Mouse (Mus musculus) forebrain, postnatal 0 days (tissue): Measurements from ENCODE around the gene Armc12. TPM values are rescaled to one million over a fixed set of nuclear protein-coding genes. Genes with fewer than 3 reads are reported as not detected.

Source experiments
- ATAC-seq: fragments of 200-750 bp; cut with Nextera tagmentation; 2 replicates; pipeline ENCODE4 v1.8.0; 2017; ENCODE audit warnings: mild to moderate bottlenecking, moderate library complexity
- DNase-seq: peaks from one replicate; pipeline ENCODE4 v3.0.0-alpha.2; 2015
- H3K27ac ChIP-seq: fragments of 300-500 bp; sonication (generic); 2 replicates; pipeline ENCODE4 v1.5.1; 2014; ENCODE audit warnings: low read depth, mild to moderate bottlenecking, antibody characterized with exemption, low read length, moderate library complexity, mixed read lengths
- H3K27me3 ChIP-seq: fragments of 300-500 bp; sonication (generic); 2 replicates; pipeline ENCODE4 v1.6.1; 2014; ENCODE audit warnings: mild to moderate bottlenecking, low read length, mixed read lengths; ENCODE audit not compliant: insufficient read depth
- H3K36me3 ChIP-seq: fragments of 300-500 bp; sonication (generic); 2 replicates; pipeline ENCODE4 v1.6.1; 2014; ENCODE audit warnings: mild to moderate bottlenecking, moderate library complexity; ENCODE audit not compliant: insufficient read depth
- H3K4me1 ChIP-seq: fragments of 300-500 bp; sonication (generic); 2 replicates; pipeline ENCODE4 v1.6.1; 2014; ENCODE audit warnings: antibody characterized with exemption; ENCODE audit not compliant: insufficient read depth
- H3K4me2 ChIP-seq: fragments of 300-500 bp; sonication (generic); 2 replicates; pipeline ENCODE4 v1.6.1; 2014; ENCODE audit warnings: low read depth, mild to moderate bottlenecking, moderate library complexity
- H3K4me3 ChIP-seq: fragments of 300-500 bp; sonication (generic); 2 replicates; pipeline ENCODE4 v1.5.1; 2014; ENCODE audit warnings: low read depth, low read length, mixed read lengths
- H3K9ac ChIP-seq: fragments of 300-500 bp; sonication (generic); 2 replicates; pipeline ENCODE4 v1.6.1; 2014; ENCODE audit warnings: mild to moderate bottlenecking
- H3K9me3 ChIP-seq: fragments of 300-500 bp; sonication (generic); 2 replicates; pipeline ENCODE4 v1.6.1; 2016; ENCODE audit warnings: low read length
- CTCF ChIP-seq: sonication (generic); IDR thresholded peaks from 2 replicates; pipeline ENCODE4 v1.5.1; 2016; ENCODE audit warnings: antibody characterized with exemption, control low read depth, low read depth
- WGBS: fragments of 180-500 bp; shearing (Covaris S2); extraction: QIAGEN DNeasy Blood & Tissue Kit; methylation state at CpG from one replicate; pipeline ENCODE4 v1.1.7; 2014; 5-methylcytosine and 5-hydroxymethylcytosine counted together
- polyA plus RNA-seq: library from polyadenylated mRNA; unstranded; fragments of >200 nt; fragmentation: Nextera tagmentation; extraction: Ambion mirVana; gene quantifications from 2 replicates; pipeline ENCODE4 v1.2.1, GENCODE M21; 2015
- total RNA-seq: library from RNA; depleted of rRNA; stranded (reverse); fragments of >200 nt; gene quantifications from 2 replicates; pipeline ENCODE4 v1.2.3, GENCODE M21; 2014

The Armc12 gene
- total and polyA plus RNA-seq, 2 experiments from 2014 or later = not detected

GRCm38 (mm10) chr17:28513844-28514243 is 16.8 kb upstream of the Armc12 start:
- Histone ChIP-seq H3K9ac (no peak overlapping the region), H3K27ac (no peak overlapping the region), H3K27me3 (no peaks in the 10 kb centered on the region), H3K36me3 (no peaks in the 10 kb centered on the region), H3K4me1 (peaks cover 6% of the 10 kb centered on the region; the same call in 1 of the 2 replicates), H3K9me3 (no peaks in the 10 kb centered on the region), H3K4me3 (no peak overlapping the region), H3K4me2 (no peak overlapping the region)
- ATAC-seq (no peak), DNase-seq (no peak)
- TF ChIP-seq CTCF = no peak
- WGBS = 79% methylated on average over 7 of the region's 7 CpGs

- no peak for ATAC-seq
- H3K27ac ChIP-seq = no peak overlapping the region
- no peaks in the 10 kb centered on the region for H3K36me3 ChIP-seq
- H3K27me3 ChIP-seq = no peaks in the 10 kb centered on the region
- H3K4me3 ChIP-seq = no peak overlapping the region
- H3K9me3 ChIP-seq = no peaks in the 10 kb centered on the region
- H3K9ac ChIP-seq = no peak overlapping the region
- no peak overlapping the region for H3K4me2 ChIP-seq
- TF ChIP-seq CTCF = no peak
- no peak for DNase-seq
- peaks cover 6% of the 10 kb centered on the region; the same call in 1 of the 2 replicates for H3K4me1 ChIP-seq
- 69% methylated on average over 5 of the region's 5 CpGs for WGBS
These were observed 16.1 kb upstream of the Armc12 start for GRCm38 (mm10) chr17:28514555-28514954.

GRCm38 (mm10) chr17:28515431-28516341 is 14.9 kb upstream of the Armc12 start:
- ATAC-seq = no peak
- no peak for DNase-seq
- H3K4me1 ChIP-seq = peaks cover 6% of the 10 kb centered on the region; the same call in 1 of the 2 replicates
- no peak overlapping the region for H3K4me3 ChIP-seq
- no peaks in the 10 kb centered on the region for H3K36me3 ChIP-seq
- TF ChIP-seq CTCF = no peak
- 69% methylated on average over 10 of the region's 10 CpGs for WGBS
- no peak overlapping the region for H3K9ac ChIP-seq
- no peak overlapping the region for H3K27ac ChIP-seq
- H3K27me3 ChIP-seq = no peaks in the 10 kb centered on the region
- no peak overlapping the region for H3K4me2 ChIP-seq
- H3K9me3 ChIP-seq = no peaks in the 10 kb centered on the region

- DNase-seq = no peak
- 77% methylated on average over 4 of the region's 4 CpGs for WGBS
- Histone ChIP-seq H3K36me3 (no peaks in the 10 kb centered on the region), H3K4me1 (peaks cover 7% of the 10 kb centered on the region; the same call in 1 of the 2 replicates), H3K4me3 (0 out of 2 replicates have a peak overlapping the region, but pooled peaks have one; percentile 52), H3K9ac (no peak overlapping the region), H3K4me2 (peak overlapping the region; percentile 96), H3K27ac (no peak overlapping the region), H3K27me3 (no peaks in the 10 kb centered on the region), H3K9me3 (no peaks in the 10 kb centered on the region)
- ATAC-seq = no peak
- peak; percentile 7; the same call in 1 of the 2 replicates for TF ChIP-seq CTCF
These were observed 13.7 kb upstream of the Armc12 start for GRCm38 (mm10) chr17:28516881-28517280.

- no peaks in the 10 kb centered on the region for H3K9me3 ChIP-seq
- no peaks in the 10 kb centered on the region for H3K27me3 ChIP-seq
- DNase-seq (peak; percentile 80), ATAC-seq (peak; percentile 19; the same call in 1 of the 2 replicates)
- WGBS = 2% methylated on average over 16 of the region's 16 CpGs
- H3K4me1 ChIP-seq = peaks cover 11% of the 10 kb centered on the region; the same call in 1 of the 2 replicates
- peak within 1 kb of the TSS; percentile 96 for H3K4me2 ChIP-seq
- no peak for TF ChIP-seq CTCF
- H3K36me3 ChIP-seq = no peaks in the 10 kb centered on the region
- H3K27ac ChIP-seq = peak within 1 kb of the TSS; percentile 73
- peak within 1 kb of the TSS; percentile 75 for H3K9ac ChIP-seq
- peak within 1 kb of the TSS; percentile 52 for H3K4me3 ChIP-seq
These were observed 13.1 kb upstream of the Armc12 start, which contains the start of gene Fkbp5 for GRCm38 (mm10) chr17:28517441-28517955. TSS of gene Fkbp5 (minus strand) at chr17:28517527.

- DNase-seq = peak; percentile 50
- Histone ChIP-seq H3K36me3 (no peaks in the 10 kb centered on the region), H3K27me3 (no peaks in the 10 kb centered on the region), H3K4me2 (peak overlapping the region; percentile 96), H3K9me3 (no peaks in the 10 kb centered on the region), H3K4me3 (peak overlapping the region; percentile 52), H3K9ac (peak overlapping the region; percentile 75), H3K4me1 (peaks cover 11% of the 10 kb centered on the region; the same call in 1 of the 2 replicates), H3K27ac (peak overlapping the region; percentile 73)
- peak; percentile 59 for ATAC-seq
- WGBS = 2% methylated on average over 36 of the region's 46 CpGs
- TF ChIP-seq CTCF = no peak
These were observed 12.5 kb upstream of the Armc12 start for GRCm38 (mm10) chr17:28517956-28518614.
